Mouse (Mus musculus): ENCODE data around the gene Pygo1.

DNA sequence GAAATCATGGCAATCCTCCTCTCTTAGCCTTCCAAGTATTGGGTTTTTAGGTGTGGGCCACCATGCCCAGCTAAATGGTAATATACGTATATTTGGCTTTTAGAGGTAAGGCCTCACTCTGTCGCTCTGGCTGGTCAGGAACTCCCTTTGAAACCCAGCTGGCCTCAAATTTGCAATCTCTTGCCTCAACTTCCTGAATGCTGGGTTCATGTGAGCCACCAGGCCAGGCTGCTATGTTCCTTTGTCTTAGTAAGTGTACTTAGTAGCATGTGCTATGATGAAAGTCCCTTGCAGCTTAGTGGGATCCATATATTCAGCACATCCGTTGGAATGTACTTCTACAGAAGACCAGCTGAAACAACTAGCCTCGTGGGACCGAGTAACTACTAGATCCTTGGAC lies 49.3 kb downstream of the Pygo1 start:
- no peak for TF ChIP-seq CEBPB (IDR thresholded peaks at IDR 0.05; ENCODE audit: low read depth)
- TF ChIP-seq CTCF (IDR thresholded peaks at IDR 0.05; ENCODE audit: control insufficient read depth, insufficient read depth, insufficient read length) = no peak
- no peak for TF ChIP-seq USF1 (IDR thresholded peaks at IDR 0.05; ENCODE audit: low read depth)
- no peak for TF ChIP-seq MYOD1 (IDR thresholded peaks at IDR 0.05; ENCODE audit: control insufficient read depth, insufficient read length, low read depth)
- TF ChIP-seq MAX (IDR thresholded peaks at IDR 0.05) = no peak
- TF ChIP-seq FOSL1 (IDR thresholded peaks at IDR 0.05; ENCODE audit: insufficient read depth, low read length, poor library complexity, severe bottlenecking) = no peak

All from C2C12 (cell line).